Mouse (Mus musculus): ENCODE data around the gene Nme8. TPM values are rescaled to one million over a fixed set of nuclear protein-coding genes. Genes with fewer than 3 reads are reported as not detected.

Gene Nme8
- polyA plus RNA-seq (2012; rRNA removed), result not detected in 2 replicates

DNA sequence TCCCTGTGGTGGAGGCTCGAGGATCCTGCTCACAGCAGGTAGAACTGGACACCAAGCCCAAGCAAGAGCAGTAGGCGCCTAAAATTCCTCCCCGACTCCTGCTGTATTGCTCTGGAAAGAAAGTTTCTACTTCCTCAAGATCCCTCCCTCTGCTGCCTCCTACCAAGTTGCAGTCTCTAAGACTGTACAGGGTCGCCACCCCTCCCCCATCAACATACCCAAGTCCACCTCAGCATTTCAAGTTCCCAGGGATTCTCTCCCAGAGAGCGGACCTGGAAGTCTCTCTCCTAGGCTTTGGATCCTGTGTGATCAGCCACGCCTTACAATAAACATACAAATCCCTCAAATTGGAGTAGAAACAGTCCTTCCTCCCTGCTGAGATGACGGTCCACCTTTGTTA, at the start of gene Nme8:
Nme8 (minus strand) TSS at position 5 of the 400 bp plus-strand sequence.
- WGBS, result 20% methylated on average over 7 of the region's 7 CpGs
- Histone ChIP-seq H3K27ac (ENCODE audit: insufficient read depth, low read length) (no peak within 1 kb of the TSS), H3K4me3 (replicated peaks; ENCODE audit: insufficient read depth, low read depth, low read length) (no peak within 1 kb of the TSS), H3K4me1 (ENCODE audit: control insufficient read depth, insufficient read depth, low read length) (peaks cover 2% of the 10 kb centered on the region; the same call in 1 of the 2 replicates), H3K27me3 (ENCODE audit: control insufficient read depth, insufficient read depth, low read length) (no peaks in the 10 kb centered on the region)
- DNase-seq, result no peak
- no peak for TF ChIP-seq POLR2A (IDR thresholded peaks at IDR 0.05; ENCODE audit: borderline replicate concordance, insufficient read depth, low read length)
- TF ChIP-seq CTCF (IDR thresholded peaks at IDR 0.05; ENCODE audit: borderline replicate concordance, insufficient read depth, low read depth, low read length), result no peak

DNA sequence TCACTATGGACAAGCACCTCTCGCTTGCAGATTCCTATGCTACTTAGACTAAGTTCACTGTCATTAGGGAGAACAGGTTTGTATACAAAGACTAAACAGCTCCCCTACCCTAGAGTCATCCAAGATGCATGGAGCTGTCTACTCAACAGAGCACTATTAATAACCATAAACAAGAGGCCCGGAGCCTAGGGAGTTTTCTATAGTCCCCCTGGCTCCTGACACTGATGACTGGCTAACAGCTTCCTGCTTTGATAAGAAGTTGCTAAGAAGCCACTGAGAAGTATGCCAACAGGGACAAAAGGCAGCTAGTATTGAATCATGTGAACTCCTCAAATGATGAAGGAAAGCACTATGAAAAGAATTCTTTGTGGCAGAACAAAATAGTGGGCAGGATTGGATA, 48.1 kb upstream of the Nme8 start:
- Histone ChIP-seq H3K27ac (ENCODE audit: insufficient read depth, low read length) (no peak overlapping the region), H3K27me3 (ENCODE audit: control insufficient read depth, insufficient read depth, low read length) (no peaks in the 10 kb centered on the region), H3K4me3 (replicated peaks; ENCODE audit: insufficient read depth, low read depth, low read length) (no peak overlapping the region), H3K4me1 (ENCODE audit: control insufficient read depth, insufficient read depth, low read length) (no peaks in the 10 kb centered on the region)
- no peak for DNase-seq
- TF ChIP-seq POLR2A (IDR thresholded peaks at IDR 0.05; ENCODE audit: borderline replicate concordance, insufficient read depth, low read length) (no peak), CTCF (IDR thresholded peaks at IDR 0.05; ENCODE audit: borderline replicate concordance, insufficient read depth, low read depth, low read length) (no peak)
- WGBS, result 16% methylated on average over 2 of the region's 2 CpGs

DNA sequence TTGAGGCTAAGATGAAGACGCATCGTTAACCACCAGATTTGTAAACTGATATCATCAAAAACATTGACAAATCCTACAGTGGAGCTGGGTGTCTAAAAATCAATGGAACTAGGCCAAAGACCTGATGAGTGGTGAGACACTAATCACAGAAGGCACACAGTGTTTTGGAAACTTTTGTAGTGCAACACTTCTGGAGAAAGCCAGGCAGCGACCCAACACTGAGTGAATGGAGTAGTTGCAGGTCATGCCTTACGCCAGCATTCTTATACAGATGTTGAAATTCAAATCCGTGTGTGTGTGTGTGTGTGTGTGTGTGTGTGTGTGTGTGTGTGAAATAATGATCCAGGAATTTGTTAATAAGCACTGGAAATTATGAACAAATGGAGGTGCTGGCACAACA, 46.9 kb upstream of the Nme8 start:
- DNase-seq, result no peak
- no peaks in the 10 kb centered on the region for H3K27me3 ChIP-seq (ENCODE audit: control insufficient read depth, insufficient read depth, low read length)
- no peak overlapping the region for H3K4me3 ChIP-seq (replicated peaks; ENCODE audit: insufficient read depth, low read depth, low read length)
- H3K27ac ChIP-seq (ENCODE audit: insufficient read depth, low read length), result no peak overlapping the region
- WGBS, result 72% methylated on average over 5 of the region's 5 CpGs
- TF ChIP-seq POLR2A (IDR thresholded peaks at IDR 0.05; ENCODE audit: borderline replicate concordance, insufficient read depth, low read length), result no peak
- TF ChIP-seq CTCF (IDR thresholded peaks at IDR 0.05; ENCODE audit: borderline replicate concordance, insufficient read depth, low read depth, low read length), result no peak
- H3K4me1 ChIP-seq (ENCODE audit: control insufficient read depth, insufficient read depth, low read length), result no peaks in the 10 kb centered on the region

DNA sequence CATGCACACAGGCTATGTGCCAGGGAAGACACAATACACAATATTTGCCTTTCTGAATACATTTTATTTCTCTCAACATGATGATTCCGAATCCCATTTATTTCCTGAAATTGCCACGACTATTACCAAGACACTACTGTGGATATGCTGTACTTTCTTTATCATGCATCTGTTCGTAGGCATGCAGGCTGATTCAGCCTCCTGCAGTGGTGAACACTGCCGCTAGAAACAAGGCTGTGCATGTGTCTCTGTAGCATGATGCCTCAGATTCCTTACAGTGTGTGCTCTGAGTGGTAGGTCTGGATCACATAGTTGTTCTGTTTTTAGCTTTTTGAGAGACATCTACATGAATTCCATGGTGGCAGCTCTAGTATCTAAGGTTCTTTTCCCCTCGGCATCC, 37.0 kb upstream of the Nme8 start:
- Histone ChIP-seq H3K27me3 (ENCODE audit: control insufficient read depth, insufficient read depth, low read length) (no peaks in the 10 kb centered on the region), H3K27ac (ENCODE audit: insufficient read depth, low read length) (no peak overlapping the region), H3K4me1 (ENCODE audit: control insufficient read depth, insufficient read depth, low read length) (no peaks in the 10 kb centered on the region), H3K4me3 (replicated peaks; ENCODE audit: insufficient read depth, low read depth, low read length) (no peak overlapping the region)
- 51% methylated on average over 5 of the region's 5 CpGs for WGBS
- DNase-seq, result no peak
- TF ChIP-seq CTCF (IDR thresholded peaks at IDR 0.05; ENCODE audit: borderline replicate concordance, insufficient read depth, low read depth, low read length) (no peak), POLR2A (IDR thresholded peaks at IDR 0.05; ENCODE audit: borderline replicate concordance, insufficient read depth, low read length) (no peak)

DNA sequence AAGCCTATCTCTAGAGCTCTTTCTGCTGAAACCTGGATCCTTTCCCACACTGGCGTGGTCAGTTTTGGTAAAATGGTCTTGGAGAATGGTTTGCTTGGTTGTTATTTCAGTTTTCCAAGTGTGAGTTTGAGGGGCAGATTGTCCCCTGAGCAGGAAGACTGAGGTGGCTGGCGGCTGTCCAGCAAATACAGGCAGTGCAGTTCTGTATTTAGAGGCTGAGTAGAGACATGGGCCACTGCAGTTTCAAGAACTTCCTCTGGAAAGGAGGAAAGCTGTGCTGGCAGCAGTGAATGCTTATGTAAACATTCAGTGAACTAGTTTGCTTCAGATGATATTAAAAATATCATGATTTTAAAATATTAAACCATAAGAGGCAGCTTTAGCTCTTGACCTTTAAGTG, 33.2 kb upstream of the Nme8 start:
- H3K27me3 ChIP-seq (ENCODE audit: control insufficient read depth, insufficient read depth, low read length), result no peaks in the 10 kb centered on the region
- TF ChIP-seq CTCF (IDR thresholded peaks at IDR 0.05; ENCODE audit: borderline replicate concordance, insufficient read depth, low read depth, low read length) (no peak), POLR2A (IDR thresholded peaks at IDR 0.05; ENCODE audit: borderline replicate concordance, insufficient read depth, low read length) (no peak)
- WGBS, result 58% methylated on average over 2 of the region's 2 CpGs

DNA sequence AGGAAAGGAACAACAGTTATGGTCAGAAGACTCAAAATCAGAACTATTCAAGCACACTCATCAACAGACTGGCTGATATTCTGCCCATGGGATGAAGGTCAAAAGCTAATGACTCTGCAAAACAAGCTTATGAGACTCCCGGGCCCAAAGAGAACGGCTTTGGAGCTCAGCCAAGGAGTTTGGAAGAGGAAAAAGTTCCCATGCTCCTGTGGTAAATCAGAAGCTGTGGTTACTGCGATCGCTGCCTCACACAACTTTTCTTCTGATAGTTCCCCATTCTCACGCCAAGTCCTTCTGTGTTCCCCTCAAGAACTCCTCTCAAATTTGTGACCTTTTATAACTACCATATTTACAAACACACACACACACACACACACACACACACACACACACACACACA, 21.4 kb upstream of the Nme8 start:
- Histone ChIP-seq H3K27me3 (ENCODE audit: control insufficient read depth, insufficient read depth, low read length) (no peaks in the 10 kb centered on the region), H3K4me1 (ENCODE audit: control insufficient read depth, insufficient read depth, low read length) (no peaks in the 10 kb centered on the region), H3K27ac (ENCODE audit: insufficient read depth, low read length) (no peak overlapping the region), H3K4me3 (replicated peaks; ENCODE audit: insufficient read depth, low read depth, low read length) (no peak overlapping the region)
- WGBS, result 14% methylated on average over 5 of the region's 5 CpGs
- no peak for TF ChIP-seq POLR2A (IDR thresholded peaks at IDR 0.05; ENCODE audit: borderline replicate concordance, insufficient read depth, low read length)
- TF ChIP-seq CTCF (IDR thresholded peaks at IDR 0.05; ENCODE audit: borderline replicate concordance, insufficient read depth, low read depth, low read length), result no peak
- no peak for DNase-seq

More for the DNA sequence above, 33.2 kb upstream of the Nme8 start:
- no peak overlapping the region for H3K4me3 ChIP-seq (replicated peaks; ENCODE audit: insufficient read depth, low read depth, low read length)
- H3K4me1 ChIP-seq (ENCODE audit: control insufficient read depth, insufficient read depth, low read length), result no peaks in the 10 kb centered on the region
- no peak for DNase-seq
- H3K27ac ChIP-seq (ENCODE audit: insufficient read depth, low read length), result no peak overlapping the region

DNA sequence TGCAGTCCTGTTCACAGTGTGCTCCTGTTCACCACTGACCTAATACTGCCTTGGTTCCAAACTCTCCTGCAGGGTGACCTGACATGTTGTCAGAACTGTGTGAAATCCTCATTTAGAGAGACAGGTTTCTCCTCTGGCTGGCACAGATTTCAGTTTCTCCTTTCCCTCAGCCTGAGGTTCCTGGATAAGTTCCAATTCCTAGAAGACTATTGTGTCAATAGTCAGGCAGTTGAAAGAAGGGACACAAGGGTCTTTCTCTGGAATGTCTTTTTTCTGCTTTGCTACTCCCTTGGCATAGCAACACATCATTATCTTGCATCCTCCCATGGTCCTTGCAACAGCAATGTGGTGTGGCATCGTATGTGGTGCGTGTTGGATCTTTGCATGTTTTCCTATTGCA, 19.6 kb upstream of the Nme8 start:
- Histone ChIP-seq H3K27ac (ENCODE audit: insufficient read depth, low read length) (no peak overlapping the region), H3K4me1 (ENCODE audit: control insufficient read depth, insufficient read depth, low read length) (no peaks in the 10 kb centered on the region), H3K4me3 (replicated peaks; ENCODE audit: insufficient read depth, low read depth, low read length) (no peak overlapping the region), H3K27me3 (ENCODE audit: control insufficient read depth, insufficient read depth, low read length) (no peaks in the 10 kb centered on the region)
- DNase-seq, result no peak
- TF ChIP-seq POLR2A (IDR thresholded peaks at IDR 0.05; ENCODE audit: borderline replicate concordance, insufficient read depth, low read length), result no peak
- 29% methylated on average over 2 of the region's 2 CpGs for WGBS

DNA sequence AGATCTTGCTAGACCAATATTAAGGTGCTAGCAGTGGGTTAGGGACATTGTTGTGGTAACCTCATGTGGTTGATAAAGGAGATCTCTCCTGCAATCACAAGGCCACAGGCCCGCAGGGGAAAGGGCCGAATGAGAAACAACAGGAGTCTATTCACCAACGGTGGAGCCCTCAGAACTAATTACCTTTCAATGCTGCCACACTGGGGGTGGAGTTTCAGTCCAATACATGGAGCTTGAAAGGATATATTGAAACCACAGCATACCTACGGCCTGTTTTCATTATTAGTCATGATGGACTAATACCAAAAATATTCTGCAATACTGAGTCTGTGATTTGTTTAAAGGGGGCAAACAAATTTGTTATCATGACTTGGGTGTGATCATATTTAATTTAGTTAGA, 6.2 kb upstream of the Nme8 start:
- WGBS, result 36% methylated on average over 4 of the region's 4 CpGs
- no peak for DNase-seq
- Histone ChIP-seq H3K27me3 (ENCODE audit: control insufficient read depth, insufficient read depth, low read length) (no peaks in the 10 kb centered on the region), H3K4me3 (replicated peaks; ENCODE audit: insufficient read depth, low read depth, low read length) (no peak overlapping the region), H3K27ac (ENCODE audit: insufficient read depth, low read length) (no peak overlapping the region), H3K4me1 (ENCODE audit: control insufficient read depth, insufficient read depth, low read length) (peaks cover 2% of the 10 kb centered on the region; the same call in 1 of the 2 replicates)
- TF ChIP-seq POLR2A (IDR thresholded peaks at IDR 0.05; ENCODE audit: borderline replicate concordance, insufficient read depth, low read length) (no peak), CTCF (IDR thresholded peaks at IDR 0.05; ENCODE audit: borderline replicate concordance, insufficient read depth, low read depth, low read length) (no peak)

Measured in cerebellum, adult 2 months (tissue).